Mouse (Mus musculus): ENCODE data around the gene 4930516K23Rik. TPM values are rescaled to one million over a fixed set of nuclear protein-coding genes. Genes with fewer than 3 reads are reported as not detected.

The 4930516K23Rik gene
- polyA plus RNA-seq, 1 experiment, result not detected

GRCm38 (mm10) chr7:104052566-104052965 is 8.7 kb downstream of the 4930516K23Rik start, which contains the start of gene Olfr642:
Gene Olfr642, minus strand, starts transcription at chr7:104052666.
- TF ChIP-seq CTCF (IDR thresholded peaks at IDR 0.05; ENCODE audit: borderline replicate concordance, control insufficient read depth, extremely low read depth, insufficient read depth, low read length, poor library complexity) (no peak), POLR2A (IDR thresholded peaks at IDR 0.05; ENCODE audit: control insufficient read depth, extremely low read depth, insufficient read depth, low read length, poor library complexity) (no peak)
- Histone ChIP-seq H3K4me3 (ENCODE audit: control insufficient read depth, insufficient read depth, low read length) (no peak within 1 kb of the TSS), H3K36me3 (ENCODE audit: control insufficient read depth, insufficient read depth, low read length) (no peaks in the 10 kb centered on the region), H3K27ac (ENCODE audit: control insufficient read depth, insufficient read depth, low read length) (no peak within 1 kb of the TSS), H3K4me1 (replicated peaks; ENCODE audit: control insufficient read depth, insufficient read depth, low read length) (no peaks in the 10 kb centered on the region), H3K27me3 (ENCODE audit: control insufficient read depth, insufficient read depth, low read length) (no peaks in the 10 kb centered on the region)
- 98% methylated on average over 1 of the region's 1 CpGs for WGBS
- no peak for DNase-seq

GRCm38 (mm10) chr7:104050745-104051144 is 10.5 kb downstream of the 4930516K23Rik start:
- Histone ChIP-seq H3K27me3 (ENCODE audit: control insufficient read depth, insufficient read depth, low read length) (no peaks in the 10 kb centered on the region), H3K4me3 (ENCODE audit: control insufficient read depth, insufficient read depth, low read length) (no peak overlapping the region), H3K4me1 (replicated peaks; ENCODE audit: control insufficient read depth, insufficient read depth, low read length) (no peaks in the 10 kb centered on the region), H3K36me3 (ENCODE audit: control insufficient read depth, insufficient read depth, low read length) (no peaks in the 10 kb centered on the region), H3K27ac (ENCODE audit: control insufficient read depth, insufficient read depth, low read length) (no peak overlapping the region)
- WGBS, result 83% methylated on average over 4 of the region's 4 CpGs
- TF ChIP-seq CTCF (IDR thresholded peaks at IDR 0.05; ENCODE audit: borderline replicate concordance, control insufficient read depth, extremely low read depth, insufficient read depth, low read length, poor library complexity) (no peak), POLR2A (IDR thresholded peaks at IDR 0.05; ENCODE audit: control insufficient read depth, extremely low read depth, insufficient read depth, low read length, poor library complexity) (no peak)
- no peak for DNase-seq

DNA sequence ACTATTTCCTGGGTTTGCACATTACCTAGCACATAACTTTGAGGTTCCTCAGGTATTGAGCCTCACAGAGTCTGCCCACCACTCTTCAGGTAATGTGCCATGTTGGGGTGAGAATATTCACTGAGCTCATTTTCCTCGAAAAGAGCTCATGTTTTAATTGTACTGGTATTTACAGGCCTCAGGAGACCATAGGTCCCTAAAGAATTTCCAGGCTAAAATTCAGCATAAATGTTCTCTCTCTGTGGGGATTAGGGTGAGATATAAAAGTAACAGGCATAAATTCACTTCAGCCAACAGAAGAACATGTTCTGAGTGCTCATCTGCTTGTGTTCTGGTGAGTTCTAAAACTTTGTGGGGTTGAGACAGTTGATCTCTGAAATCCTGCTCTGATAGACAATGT is 26.1 kb downstream of the 4930516K23Rik start, which contains the start of gene Olfr641:
Gene Olfr641 (plus strand): TSS at position 301 of the 400 bp plus-strand sequence.
- DNase-seq, result no peak
- no peak for TF ChIP-seq CTCF (IDR thresholded peaks at IDR 0.05; ENCODE audit: borderline replicate concordance, control insufficient read depth, extremely low read depth, insufficient read depth, low read length, poor library complexity)
- TF ChIP-seq POLR2A (IDR thresholded peaks at IDR 0.05; ENCODE audit: control insufficient read depth, extremely low read depth, insufficient read depth, low read length, poor library complexity), result no peak
- Histone ChIP-seq H3K4me3 (ENCODE audit: control insufficient read depth, insufficient read depth, low read length) (no peak within 1 kb of the TSS), H3K27ac (ENCODE audit: control insufficient read depth, insufficient read depth, low read length) (no peak within 1 kb of the TSS), H3K27me3 (ENCODE audit: control insufficient read depth, insufficient read depth, low read length) (no peaks in the 10 kb centered on the region), H3K4me1 (replicated peaks; ENCODE audit: control insufficient read depth, insufficient read depth, low read length) (no peaks in the 10 kb centered on the region), H3K36me3 (ENCODE audit: control insufficient read depth, insufficient read depth, low read length) (no peaks in the 10 kb centered on the region)
- WGBS, result 89% methylated on average over 1 of the region's 1 CpGs

GRCm38 (mm10) chr7:104026978-104027377 is 34.3 kb downstream of the 4930516K23Rik start:
- Histone ChIP-seq H3K4me3 (ENCODE audit: control insufficient read depth, insufficient read depth, low read length) (no peak overlapping the region), H3K27ac (ENCODE audit: control insufficient read depth, insufficient read depth, low read length) (no peak overlapping the region), H3K4me1 (replicated peaks; ENCODE audit: control insufficient read depth, insufficient read depth, low read length) (no peaks in the 10 kb centered on the region), H3K36me3 (ENCODE audit: control insufficient read depth, insufficient read depth, low read length) (no peaks in the 10 kb centered on the region), H3K27me3 (ENCODE audit: control insufficient read depth, insufficient read depth, low read length) (no peaks in the 10 kb centered on the region)
- no peak for DNase-seq
- 91% methylated on average over 3 of the region's 3 CpGs for WGBS
- no peak for TF ChIP-seq CTCF (IDR thresholded peaks at IDR 0.05; ENCODE audit: borderline replicate concordance, control insufficient read depth, extremely low read depth, insufficient read depth, low read length, poor library complexity)
- no peak for TF ChIP-seq POLR2A (IDR thresholded peaks at IDR 0.05; ENCODE audit: control insufficient read depth, extremely low read depth, insufficient read depth, low read length, poor library complexity)

GRCm38 (mm10) chr7:104025473-104025872 is 35.8 kb downstream of the 4930516K23Rik start, which contains the start of gene Olfr640:
Gene Olfr640, minus strand, starts transcription at chr7:104025573.
- DNase-seq, result no peak
- WGBS, result 95% methylated on average over 6 of the region's 6 CpGs
- TF ChIP-seq CTCF (IDR thresholded peaks at IDR 0.05; ENCODE audit: borderline replicate concordance, control insufficient read depth, extremely low read depth, insufficient read depth, low read length, poor library complexity) (no peak), POLR2A (IDR thresholded peaks at IDR 0.05; ENCODE audit: control insufficient read depth, extremely low read depth, insufficient read depth, low read length, poor library complexity) (no peak)
- no peak within 1 kb of the TSS for H3K27ac ChIP-seq (ENCODE audit: control insufficient read depth, insufficient read depth, low read length)
- H3K27me3 ChIP-seq (ENCODE audit: control insufficient read depth, insufficient read depth, low read length), result no peaks in the 10 kb centered on the region
- no peaks in the 10 kb centered on the region for H3K36me3 ChIP-seq (ENCODE audit: control insufficient read depth, insufficient read depth, low read length)
- H3K4me1 ChIP-seq (replicated peaks; ENCODE audit: control insufficient read depth, insufficient read depth, low read length), result no peaks in the 10 kb centered on the region
- H3K4me3 ChIP-seq (ENCODE audit: control insufficient read depth, insufficient read depth, low read length), result no peak within 1 kb of the TSS

DNA sequence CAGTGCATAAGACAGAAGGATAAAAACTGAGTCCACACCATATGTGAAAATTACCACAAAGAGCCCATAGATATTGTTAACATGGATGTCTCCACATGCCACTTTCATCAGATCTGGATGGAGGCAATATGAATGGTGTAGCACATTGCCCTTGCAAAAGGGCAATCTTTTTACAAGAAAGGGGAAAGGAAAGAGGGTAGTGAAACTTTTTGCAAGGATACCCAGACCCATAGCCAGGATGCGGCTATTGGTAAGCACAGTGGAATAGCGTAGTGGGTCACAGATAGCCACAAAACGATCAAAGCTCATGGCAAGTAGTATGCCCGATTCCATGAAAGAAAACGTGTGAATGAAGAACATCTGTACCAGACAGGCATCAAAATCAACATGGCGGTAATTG is 39.6 kb downstream of the 4930516K23Rik start:
- H3K36me3 ChIP-seq (ENCODE audit: control insufficient read depth, insufficient read depth, low read length), result no peaks in the 10 kb centered on the region
- TF ChIP-seq CTCF (IDR thresholded peaks at IDR 0.05; ENCODE audit: borderline replicate concordance, control insufficient read depth, extremely low read depth, insufficient read depth, low read length, poor library complexity) (no peak), POLR2A (IDR thresholded peaks at IDR 0.05; ENCODE audit: control insufficient read depth, extremely low read depth, insufficient read depth, low read length, poor library complexity) (no peak)
- no peak for DNase-seq
- H3K4me3 ChIP-seq (ENCODE audit: control insufficient read depth, insufficient read depth, low read length), result no peak overlapping the region
- no peaks in the 10 kb centered on the region for H3K4me1 ChIP-seq (replicated peaks; ENCODE audit: control insufficient read depth, insufficient read depth, low read length)
- WGBS, result 95% methylated on average over 6 of the region's 6 CpGs
- no peaks in the 10 kb centered on the region for H3K27me3 ChIP-seq (ENCODE audit: control insufficient read depth, insufficient read depth, low read length)
- no peak overlapping the region for H3K27ac ChIP-seq (ENCODE audit: control insufficient read depth, insufficient read depth, low read length)

- Histone ChIP-seq H3K4me1 (replicated peaks; ENCODE audit: control insufficient read depth, insufficient read depth, low read length) (no peaks in the 10 kb centered on the region), H3K36me3 (ENCODE audit: control insufficient read depth, insufficient read depth, low read length) (no peaks in the 10 kb centered on the region), H3K27ac (ENCODE audit: control insufficient read depth, insufficient read depth, low read length) (no peak overlapping the region), H3K27me3 (ENCODE audit: control insufficient read depth, insufficient read depth, low read length) (no peaks in the 10 kb centered on the region), H3K4me3 (ENCODE audit: control insufficient read depth, insufficient read depth, low read length) (no peak overlapping the region)
- no peak for DNase-seq
- 97% methylated on average over 1 of the region's 1 CpGs for WGBS
- no peak for TF ChIP-seq CTCF (IDR thresholded peaks at IDR 0.05; ENCODE audit: borderline replicate concordance, control insufficient read depth, extremely low read depth, insufficient read depth, low read length, poor library complexity)
- TF ChIP-seq POLR2A (IDR thresholded peaks at IDR 0.05; ENCODE audit: control insufficient read depth, extremely low read depth, insufficient read depth, low read length, poor library complexity), result no peak
Measured at GRCm38 (mm10) chr7:104018953-104019352, 42.3 kb downstream of the 4930516K23Rik start.

All from thymus, adult 2 months (tissue).